Mouse (Mus musculus) midbrain, embryonic 11.5 days (tissue): ENCODE measurements around the gene Hist1h2br. TPM values are rescaled to one million over a fixed set of nuclear protein-coding genes. Genes with fewer than 3 reads are reported as not detected.

Experiments
- microRNA-seq: library from miRNA; unstranded; fragments of <30 nt; microRNA quantifications from one replicate; pipeline ENCODE4, GENCODE M21; 2017
- polyA plus RNA-seq: library from polyadenylated mRNA; unstranded; fragments of >200 nt; fragmentation: Nextera tagmentation; extraction: Ambion mirVana; gene quantifications from 2 replicates; pipeline ENCODE4 v1.2.1, GENCODE M21; 2014

Gene Hist1h2br
- polyA plus RNA-seq, 1 experiment from 2014 or later = 23.1 TPM

Small RNA genes lying within 50 kb of the gene (microRNA-seq; reads per million reads assigned to microRNA genes)
- gene Gm19658 = not detected
- not detected for gene Gm44346
- not detected for gene Gm44466

Other genes with a start within 250 kb of the Hist1h2br start
- not detected in 2 replicates for gene Olfr1362, start 219.7 kb upstream of the Hist1h2br start, polyA plus RNA-seq
- not detected in 2 replicates for gene Olfr11, start 191.2 kb upstream of the Hist1h2br start, polyA plus RNA-seq
- not detected in 2 replicates for gene Olfr1361, start 170.4 kb upstream of the Hist1h2br start, polyA plus RNA-seq
- not detected in 2 replicates for gene Olfr1360, start 156.3 kb upstream of the Hist1h2br start, polyA plus RNA-seq
- not detected in 2 replicates for gene Olfr1359, start 135.6 kb upstream of the Hist1h2br start, polyA plus RNA-seq
- 0.85 and 2.7 TPM in 2 replicates for gene Hist1h2bl, start 117.6 kb upstream of the Hist1h2br start, polyA plus RNA-seq
- 19.8 and 20.9 TPM in 2 replicates for gene Hist1h2ai, start 117.3 kb upstream of the Hist1h2br start, polyA plus RNA-seq
- 11.6 and 12.9 TPM in 2 replicates for gene Hist1h3h, start 116.1 kb upstream of the Hist1h2br start, polyA plus RNA-seq
- 4.2 and 5.7 TPM in 2 replicates for gene Hist1h2bm, start 111.7 kb upstream of the Hist1h2br start, polyA plus RNA-seq
- 1.0 and 2.2 TPM in 2 replicates for gene Hist1h4j, start 98.7 kb upstream of the Hist1h2br start, polyA plus RNA-seq
- gene Hist1h4k, start 83.2 kb upstream of the Hist1h2br start, polyA plus RNA-seq = 2.4 and 6.0 TPM in 2 replicates
- 6.2 and 10.7 TPM in 2 replicates for gene Hist1h2ak, start 79.9 kb upstream of the Hist1h2br start, polyA plus RNA-seq
- 2.2 TPM in 1 of 2 replicates, not detected in the other for gene Hist1h2bn, start 79.6 kb upstream of the Hist1h2br start, polyA plus RNA-seq
- 20.0 and 24.8 TPM in 2 replicates for gene Hist1h1b, start 53.1 kb upstream of the Hist1h2br start, polyA plus RNA-seq
- 289 and 304 TPM in 2 replicates for gene Hist1h3i, start 50.4 kb upstream of the Hist1h2br start, polyA plus RNA-seq
- 2.6 and 7.4 TPM in 2 replicates for gene Hist1h2an, start 46.5 kb upstream of the Hist1h2br start, polyA plus RNA-seq
- gene Hist1h2bp, start 46.3 kb upstream of the Hist1h2br start, polyA plus RNA-seq = 2.5 TPM in 2 replicates
- gene Hist1h2bq, start 23.5 kb upstream of the Hist1h2br start, polyA plus RNA-seq = 17.8 and 23.3 TPM in 2 replicates
- 1.7 TPM in 1 of 2 replicates, not detected in the other for gene Hist1h2ao, start 23.3 kb upstream of the Hist1h2br start, polyA plus RNA-seq
- gene Hist1h4m, start 22.0 kb upstream of the Hist1h2br start, polyA plus RNA-seq = not detected in 2 replicates
- 10.3 and 12.0 TPM in 2 replicates for gene Hist1h4n, start 1.5 kb upstream of the Hist1h2br start, polyA plus RNA-seq
- 5,628 and 6,009 TPM in 2 replicates for gene Hist1h2ap, start 236 bp upstream of the Hist1h2br start, polyA plus RNA-seq
- gene Zfp184, start 111.4 kb downstream of the Hist1h2br start, polyA plus RNA-seq = 26.7 and 27.9 TPM in 2 replicates
- not detected in 2 replicates for gene Pom121l2, start 147.5 kb downstream of the Hist1h2br start, polyA plus RNA-seq
- gene Prss16, start 176.0 kb downstream of the Hist1h2br start, polyA plus RNA-seq = 0.10 and 0.37 TPM in 2 replicates
- 6.3 and 6.8 TPM in 2 replicates for gene Hist1h2ah, start 201.8 kb downstream of the Hist1h2br start, polyA plus RNA-seq
- 9.9 and 11.3 TPM in 2 replicates for gene Hist1h2bk, start 202.1 kb downstream of the Hist1h2br start, polyA plus RNA-seq
- gene Hist1h4i, start 207.6 kb downstream of the Hist1h2br start, polyA plus RNA-seq = 43.8 and 43.9 TPM in 2 replicates
- gene Hist1h2ag, start 209.2 kb downstream of the Hist1h2br start, polyA plus RNA-seq = 46.4 and 70.6 TPM in 2 replicates
- 9.9 and 12.6 TPM in 2 replicates for gene Hist1h2bj, start 209.5 kb downstream of the Hist1h2br start, polyA plus RNA-seq